Mouse (Mus musculus): ENCODE results near the gene 1700025G04Rik.

Gene 1700025G04Rik

DNA sequence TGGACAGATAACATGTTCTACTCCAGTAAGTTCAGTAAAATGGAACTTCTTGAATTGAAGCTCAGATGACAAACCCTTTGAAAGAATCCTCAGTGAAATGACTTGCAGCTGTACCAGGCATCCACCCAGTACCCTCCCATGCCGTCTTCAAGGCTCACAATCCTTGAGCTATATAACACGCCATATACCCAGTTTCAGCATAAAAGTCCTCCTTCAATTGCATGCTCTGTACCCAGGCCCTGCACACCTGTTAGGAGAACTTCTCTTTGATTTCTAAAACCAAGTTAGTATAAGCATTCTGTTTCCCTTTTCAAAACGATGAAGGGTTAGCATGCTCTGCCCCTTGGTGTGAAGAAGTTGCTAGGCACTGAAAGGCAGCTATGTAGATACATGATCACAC lies 56.2 kb downstream of the 1700025G04Rik start:
- no peak for DNase-seq (ENCODE audit: low read depth in 2 of 2, low spot score in 2 of 2)

DNA sequence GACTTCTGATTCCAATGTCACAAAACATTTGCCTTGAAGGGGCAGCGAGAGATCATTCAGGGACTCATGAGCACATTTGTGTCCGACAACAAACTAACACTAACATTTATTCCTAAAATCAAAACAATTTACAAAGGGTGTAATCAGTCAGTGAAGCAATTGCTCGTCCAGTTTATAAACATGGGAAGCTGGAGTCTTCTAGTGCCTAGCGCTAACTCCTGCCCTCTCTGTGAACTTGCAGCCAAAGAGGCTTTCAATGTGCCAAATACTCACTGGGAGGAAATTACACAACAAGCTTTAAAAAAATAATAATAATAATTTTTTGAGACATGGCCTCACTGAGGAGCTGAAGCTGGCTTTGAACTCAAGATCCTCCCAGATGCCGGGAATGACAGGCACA lies 57.8 kb downstream of the 1700025G04Rik start:
- DNase-seq (ENCODE audit: low read depth in 2 of 2, low spot score in 2 of 2), result no peak

DNA sequence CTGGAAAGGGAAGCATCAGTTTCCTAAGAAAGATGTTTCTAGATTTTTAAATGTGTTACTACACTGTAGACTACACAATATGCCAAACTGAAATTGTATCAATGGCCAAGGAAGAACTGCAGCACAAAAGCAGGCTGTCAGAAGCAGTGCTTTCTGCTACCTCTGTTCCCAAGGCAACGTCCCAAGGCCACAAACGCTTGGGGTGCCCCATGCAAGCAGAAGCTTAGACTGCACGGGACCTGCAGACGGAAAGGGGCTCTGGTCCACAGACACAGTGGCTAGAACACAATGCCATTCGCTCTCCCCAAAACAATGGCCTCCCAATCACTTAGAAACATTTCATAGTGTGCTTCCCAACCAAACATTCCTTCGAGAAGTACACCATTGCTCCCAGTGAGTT lies 59.4 kb downstream of the 1700025G04Rik start:
- DNase-seq (ENCODE audit: low read depth in 2 of 2, low spot score in 2 of 2), result no peak

DNA sequence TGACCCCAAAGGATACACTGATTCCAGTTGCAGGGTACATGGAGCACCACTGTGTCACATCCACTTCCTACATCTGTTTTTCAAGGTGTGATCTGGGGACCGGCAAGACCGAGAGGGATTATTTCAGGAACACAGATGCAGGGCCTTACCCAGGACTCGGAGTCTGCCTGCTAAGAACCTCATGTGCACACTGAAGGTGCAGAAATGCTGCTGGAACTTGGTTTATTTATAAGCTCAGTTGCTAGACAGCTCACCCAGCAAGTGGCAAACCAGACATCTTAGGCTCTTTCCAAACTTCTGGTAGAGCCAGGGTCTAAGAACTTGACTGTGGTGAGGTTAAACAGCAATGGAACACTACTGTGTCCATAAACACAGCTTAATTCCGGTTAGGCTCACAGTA lies 61.2 kb downstream of the 1700025G04Rik start:
- no peak for DNase-seq (ENCODE audit: low read depth in 2 of 2, low spot score in 2 of 2)

DNA sequence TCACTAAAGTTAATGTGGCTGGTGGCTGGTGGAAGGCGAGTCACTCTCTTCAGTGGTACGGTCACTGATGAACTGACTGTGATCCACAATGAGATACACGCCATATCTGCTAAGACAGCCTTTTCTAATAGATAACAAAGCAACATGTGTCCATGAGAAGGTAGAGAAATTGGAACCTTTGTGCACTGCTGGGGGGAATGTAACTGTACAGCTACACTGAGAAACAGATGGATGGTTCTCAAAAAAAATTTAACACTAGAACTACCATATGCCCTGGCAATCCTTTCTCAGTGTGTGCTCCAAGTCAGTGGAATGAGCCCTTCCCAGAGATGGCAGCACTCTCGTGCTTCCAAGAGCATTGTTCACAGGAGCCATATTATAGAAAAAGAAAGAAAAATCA lies 63.2 kb downstream of the 1700025G04Rik start:
- DNase-seq (ENCODE audit: low read depth in 2 of 2, low spot score in 2 of 2), result no peak

DNA sequence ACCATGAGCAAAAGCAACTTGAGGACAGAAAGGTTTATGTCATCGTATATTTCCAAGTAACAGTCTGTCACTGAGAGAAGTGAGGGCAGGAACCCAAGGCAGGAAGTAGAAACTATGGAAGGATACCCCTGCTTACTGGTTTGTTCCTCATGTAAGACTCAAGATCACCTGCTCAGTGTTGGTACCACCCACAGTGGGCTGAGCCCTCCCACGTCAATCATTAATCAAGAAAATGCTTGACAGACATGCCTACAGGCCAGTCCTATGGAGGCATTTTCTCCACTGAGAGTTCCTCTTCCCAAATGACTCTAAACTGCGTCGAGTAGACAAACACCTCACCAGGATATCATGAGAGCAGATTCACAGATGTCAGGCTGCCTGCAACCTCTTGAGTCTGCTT lies 64.6 kb downstream of the 1700025G04Rik start:
- DNase-seq (ENCODE audit: low read depth in 2 of 2, low spot score in 2 of 2), result no peak

DNA sequence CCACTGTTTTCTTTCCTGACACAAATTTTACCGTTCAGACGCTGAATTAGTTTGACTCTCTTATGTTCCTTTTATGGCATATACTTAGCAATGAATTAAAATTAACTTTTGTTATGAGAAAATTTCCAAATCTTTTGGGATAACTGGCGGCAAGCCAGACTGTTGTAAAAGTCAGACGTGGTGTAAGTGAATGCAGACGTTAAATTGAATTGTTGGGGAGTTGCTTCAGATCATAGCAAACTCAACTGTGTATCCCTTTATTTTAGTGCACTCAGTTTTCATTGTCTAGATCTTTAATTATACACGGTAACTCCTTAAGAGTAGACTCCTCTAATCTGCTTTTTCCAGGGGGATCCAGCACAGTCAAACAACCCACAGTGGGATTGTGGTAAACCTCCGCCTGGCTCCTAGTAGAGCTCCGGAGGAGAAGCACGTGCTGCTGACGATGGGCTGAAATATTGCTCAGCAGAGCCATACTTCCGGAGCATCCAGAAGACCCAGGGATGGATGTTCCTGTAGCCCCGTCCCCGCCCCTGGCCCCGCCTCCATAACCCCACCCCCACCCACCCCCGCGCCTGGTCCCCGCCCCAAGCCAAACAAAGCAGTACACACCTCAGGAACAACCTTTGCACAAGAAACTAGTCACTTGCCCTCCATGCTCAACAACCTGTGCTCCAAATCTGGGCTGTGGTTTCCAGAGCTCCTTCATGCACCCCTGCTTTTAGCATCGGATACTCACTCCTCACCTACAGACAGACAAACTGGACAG lies 65.7 kb downstream of the 1700025G04Rik start:
- no peak for DNase-seq (ENCODE audit: low read depth in 2 of 2, low spot score in 2 of 2)

DNA sequence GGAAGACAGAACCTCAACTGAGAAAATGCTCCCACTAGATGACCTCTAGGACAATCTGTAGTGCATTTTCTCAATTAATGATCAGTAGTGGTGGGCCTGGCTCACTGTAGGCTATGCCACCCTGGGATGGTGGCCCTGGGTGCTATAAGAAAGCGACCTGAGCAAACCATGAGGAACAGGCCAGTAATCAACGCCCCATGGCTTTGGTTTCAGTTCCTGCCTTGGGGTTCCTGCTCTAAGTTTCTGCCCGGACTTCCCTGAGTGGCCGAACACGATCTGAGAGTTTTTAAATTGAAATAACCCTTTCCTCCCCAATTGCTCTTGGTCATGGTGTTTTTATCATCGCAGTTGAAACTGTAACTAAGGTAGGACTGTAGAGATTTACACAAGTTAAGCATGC lies 69.1 kb downstream of the 1700025G04Rik start:
- DNase-seq (ENCODE audit: low read depth in 2 of 2, low spot score in 2 of 2), result no peak

DNA sequence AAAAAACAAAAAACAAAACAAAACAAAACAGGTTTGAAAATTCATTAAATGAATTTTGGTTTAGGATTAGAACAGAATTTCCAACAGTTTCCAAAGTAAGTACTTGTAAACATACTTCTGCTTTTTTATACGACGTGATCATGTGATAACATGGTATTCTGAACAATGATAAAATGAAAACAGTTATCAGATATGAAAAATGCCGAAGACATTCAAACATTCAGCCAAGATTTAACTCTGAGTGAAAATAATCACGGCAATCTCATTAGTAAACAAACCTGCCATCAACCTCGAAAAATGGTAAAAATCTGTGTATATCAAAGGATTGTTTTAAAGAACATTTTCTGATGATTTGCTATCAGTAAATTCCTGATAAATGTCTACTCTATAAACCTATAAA lies 69.9 kb downstream of the 1700025G04Rik start:
- no peak for DNase-seq (ENCODE audit: low read depth in 2 of 2, low spot score in 2 of 2)

DNA sequence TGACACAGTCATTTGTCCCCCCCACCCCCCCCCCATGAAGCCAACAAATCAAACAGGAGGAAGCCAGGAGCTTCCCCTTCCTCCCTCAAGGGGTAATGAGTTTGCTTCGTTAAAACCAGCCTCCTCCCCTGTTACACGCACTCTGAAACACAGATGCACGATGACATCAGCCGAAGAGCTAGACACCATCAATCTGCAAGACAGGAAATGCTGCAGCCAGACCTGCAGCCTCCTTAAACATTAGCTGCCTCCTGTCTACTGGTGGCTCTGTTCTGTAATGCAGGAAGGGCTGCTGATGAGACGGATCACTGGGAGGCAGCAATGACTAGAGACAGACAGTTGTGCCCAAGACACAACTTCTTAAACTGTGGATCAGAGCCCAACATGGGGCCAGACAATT lies 70.7 kb downstream of the 1700025G04Rik start:
- peak; percentile 14 to 17 for DNase-seq (ENCODE audit: low read depth in 2 of 2, low spot score in 2 of 2)

DNA sequence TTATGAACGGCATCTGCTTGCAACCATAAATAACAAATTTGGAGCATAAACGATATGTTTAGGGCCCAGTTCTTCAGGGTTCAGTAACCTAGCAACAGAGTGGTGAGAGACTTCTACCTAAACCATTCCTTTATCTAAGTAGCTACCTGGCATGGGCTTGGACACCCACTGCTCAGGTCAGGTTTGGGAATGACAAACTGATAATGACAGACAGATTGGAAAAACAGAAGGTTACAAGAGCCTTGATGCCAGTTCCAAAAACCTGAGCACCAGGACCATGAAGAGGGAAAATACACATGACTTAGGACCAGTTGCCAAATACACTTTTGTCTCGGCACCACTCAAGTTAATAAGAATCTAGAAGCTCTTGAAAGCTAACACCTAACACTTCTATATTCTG lies 71.6 kb downstream of the 1700025G04Rik start:
- DNase-seq (ENCODE audit: low read depth in 2 of 2, low spot score in 2 of 2), result no peak

DNA sequence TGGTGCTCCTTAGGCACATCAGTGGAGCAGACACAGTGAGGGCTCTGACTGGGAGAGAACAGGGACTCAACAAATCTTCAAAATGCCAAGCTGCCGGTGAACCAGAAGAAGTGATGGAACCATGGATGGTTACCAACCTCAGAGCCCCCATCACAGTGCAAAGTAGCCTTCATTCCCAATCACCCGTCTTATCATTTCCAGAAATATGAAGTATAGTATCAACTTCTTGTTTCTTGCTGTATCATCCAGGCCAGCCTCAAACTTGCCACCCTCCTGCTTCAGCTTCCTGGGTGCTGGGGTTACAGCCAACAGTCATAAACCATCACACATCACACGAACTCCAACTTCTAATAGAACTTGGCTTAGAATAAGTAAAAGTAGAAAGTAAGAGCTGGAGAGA lies 73.3 kb downstream of the 1700025G04Rik start:
- no peak for DNase-seq (ENCODE audit: low read depth in 2 of 2, low spot score in 2 of 2)

DNA sequence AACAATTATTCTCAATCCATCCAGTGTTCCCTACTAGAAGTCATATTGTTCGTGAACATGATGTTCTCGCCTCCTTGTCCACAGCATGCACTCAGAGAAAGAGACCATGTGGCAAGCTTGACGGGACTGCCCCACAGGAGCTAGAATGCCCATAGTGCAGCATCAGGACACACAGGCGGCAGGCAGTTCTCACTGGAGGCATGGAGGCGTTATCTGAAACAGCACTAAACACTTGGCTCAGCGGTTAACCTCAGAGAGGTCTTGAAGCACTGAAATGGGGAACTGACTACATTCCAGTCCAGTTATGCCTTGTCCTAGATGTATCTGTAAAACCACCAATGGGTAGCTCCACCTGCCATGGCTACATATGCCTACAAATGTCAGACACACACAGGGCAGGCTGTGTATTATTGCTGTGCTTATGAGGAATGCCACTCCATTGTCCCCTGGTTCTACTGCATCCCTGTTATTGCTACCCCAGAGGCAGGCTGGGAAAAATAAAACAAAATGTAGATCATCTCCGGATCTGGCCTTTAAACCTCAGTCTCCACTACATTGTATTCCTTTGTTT lies 74.3 kb downstream of the 1700025G04Rik start:
- DNase-seq (ENCODE audit: low read depth in 2 of 2, low spot score in 2 of 2), result no peak

DNA sequence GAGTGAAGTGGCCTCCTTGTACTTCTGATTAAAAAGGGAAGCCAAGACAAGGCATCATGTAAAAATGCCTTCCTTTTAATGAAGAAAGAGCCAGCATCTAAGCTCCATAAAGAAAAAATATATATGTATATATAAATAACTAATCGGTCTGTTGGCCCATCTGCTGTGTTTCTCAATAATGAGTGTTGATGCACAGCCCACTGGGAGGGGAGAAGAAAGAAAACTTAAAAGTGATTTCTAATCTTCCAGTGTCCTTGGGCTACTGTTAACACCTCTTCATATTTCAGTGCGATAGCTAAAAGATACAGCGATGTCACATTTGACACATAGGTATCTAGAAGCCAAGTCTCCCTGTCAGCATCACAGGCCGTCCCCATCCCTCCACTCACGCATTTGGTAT lies 78.2 kb downstream of the 1700025G04Rik start:
- no peak for DNase-seq (ENCODE audit: low read depth in 2 of 2, low spot score in 2 of 2)

DNA sequence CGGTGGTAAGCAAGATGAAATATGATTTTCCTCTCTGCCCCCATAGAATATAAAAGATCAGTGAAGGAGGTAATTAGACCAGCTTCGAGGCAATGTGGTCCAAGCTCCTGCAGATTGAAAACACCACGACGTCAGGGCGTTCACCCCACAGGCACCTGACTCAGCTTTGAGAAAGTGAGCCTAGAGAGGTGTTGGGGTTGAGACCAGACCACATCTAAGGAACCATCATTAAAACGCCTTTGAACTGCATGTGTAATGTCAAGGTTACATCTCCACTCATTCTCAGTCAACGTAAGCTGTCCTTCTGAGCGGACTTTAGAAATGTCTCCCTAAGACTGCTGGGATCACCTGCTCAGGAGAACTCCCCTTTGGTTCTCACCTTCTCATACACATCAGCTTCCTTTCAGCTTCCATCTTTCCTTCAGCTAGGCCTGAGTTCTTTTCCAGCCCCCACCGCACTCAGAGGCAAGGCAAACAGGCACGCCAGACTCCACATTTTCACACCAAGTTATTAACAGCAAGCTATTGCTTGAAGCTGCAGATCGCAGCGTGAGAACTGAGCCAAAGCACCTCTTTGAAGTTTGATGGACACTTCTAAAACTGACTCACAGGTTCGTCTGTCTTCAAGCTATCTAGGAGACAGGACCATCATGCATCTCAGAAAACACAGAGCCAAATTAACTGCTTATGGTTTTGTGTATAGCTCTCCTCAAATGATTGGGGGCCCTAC lies 79.5 kb downstream of the 1700025G04Rik start:
- peak; percentile 44 to 64 for DNase-seq (ENCODE audit: low read depth in 2 of 2, low spot score in 2 of 2)

DNA sequence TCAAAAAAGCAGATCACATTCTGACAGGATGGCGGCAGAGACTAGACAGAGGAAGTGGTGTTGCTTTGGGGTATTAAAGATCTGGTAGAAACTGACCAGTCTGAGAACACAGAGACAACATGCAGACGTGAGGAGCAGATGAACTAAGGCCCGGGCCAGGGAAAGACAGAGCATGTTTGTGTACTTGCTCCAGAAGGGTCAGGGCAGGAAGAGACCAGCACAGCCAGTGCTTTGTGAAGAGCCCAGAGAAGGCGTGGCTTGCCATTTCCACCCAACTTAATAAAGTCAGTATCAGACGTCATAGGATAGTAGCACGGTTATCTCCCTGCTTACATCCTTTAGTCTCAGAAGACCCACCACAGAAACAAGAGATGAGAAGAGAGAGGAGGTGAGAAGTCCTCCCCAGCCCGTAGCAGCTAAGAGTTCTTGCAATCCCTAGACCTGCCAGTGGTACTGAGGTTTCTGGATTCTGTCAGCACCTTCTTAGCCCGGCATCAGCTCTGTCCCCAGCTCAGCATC lies 81.4 kb downstream of the 1700025G04Rik start:
- peak; percentile 48 to 56 for DNase-seq (ENCODE audit: low read depth in 2 of 2, low spot score in 2 of 2)

DNA sequence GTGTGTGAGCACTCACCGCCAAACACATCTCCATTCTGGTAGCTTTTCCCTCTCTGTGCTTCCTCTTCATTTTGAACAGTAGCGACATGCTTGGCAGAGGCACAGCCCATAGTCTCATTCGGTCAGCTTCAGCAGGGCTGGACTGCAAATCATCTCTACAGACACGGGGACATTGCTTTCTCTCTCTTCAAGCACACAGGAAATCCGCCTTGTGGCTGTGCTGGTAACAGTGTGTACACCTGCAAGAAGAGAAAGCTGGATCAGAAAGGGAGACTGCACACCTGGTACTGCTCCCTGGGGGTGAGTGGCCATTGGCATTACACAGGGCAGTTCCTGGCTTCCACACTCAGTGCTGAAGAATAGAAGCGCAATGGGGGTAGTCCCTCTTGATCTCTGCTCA lies 83.4 kb downstream of the 1700025G04Rik start:
- DNase-seq (ENCODE audit: low read depth in 2 of 2, low spot score in 2 of 2), result no peak

DNA sequence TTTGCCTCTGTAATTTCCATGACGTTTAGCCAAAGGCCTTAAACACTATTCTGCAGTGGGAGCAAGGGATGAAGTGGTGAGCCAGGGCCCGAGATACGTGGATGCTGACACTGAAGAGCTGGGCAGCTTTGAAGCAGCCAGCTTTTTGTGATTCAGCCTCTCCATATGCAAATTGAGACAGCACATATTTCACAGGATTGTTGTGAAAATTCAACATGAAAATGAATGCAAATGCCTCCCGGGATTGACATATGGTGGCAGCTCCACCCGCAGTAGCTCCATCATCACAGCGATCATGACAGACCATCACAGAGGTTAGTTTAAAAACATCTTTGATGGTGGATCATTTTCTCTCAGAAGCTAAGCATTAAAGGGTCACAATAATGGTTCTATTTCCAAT lies 85.4 kb downstream of the 1700025G04Rik start:
- DNase-seq (ENCODE audit: low read depth in 2 of 2, low spot score in 2 of 2), result no peak

DNA sequence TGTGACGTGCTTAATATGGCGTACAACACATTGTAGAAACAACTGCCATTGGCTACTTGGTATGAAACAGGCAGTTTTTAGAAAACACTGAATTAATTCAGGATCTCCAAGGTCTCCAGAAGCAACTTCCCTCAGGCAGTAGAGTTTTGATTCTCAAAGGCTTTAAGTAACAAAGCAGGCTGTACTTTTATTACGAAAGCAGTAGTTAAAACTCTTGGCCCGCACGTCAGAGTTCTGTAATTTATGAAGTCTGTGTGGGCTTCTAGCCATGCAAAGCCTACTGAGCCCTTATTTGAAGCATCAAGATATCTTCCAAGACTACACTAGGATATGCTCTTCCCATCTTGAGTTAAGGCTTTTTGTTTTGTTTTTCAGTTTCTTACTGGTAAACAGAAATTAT lies 89.5 kb downstream of the 1700025G04Rik start:
- DNase-seq (ENCODE audit: low read depth in 2 of 2, low spot score in 2 of 2), result no peak

DNA sequence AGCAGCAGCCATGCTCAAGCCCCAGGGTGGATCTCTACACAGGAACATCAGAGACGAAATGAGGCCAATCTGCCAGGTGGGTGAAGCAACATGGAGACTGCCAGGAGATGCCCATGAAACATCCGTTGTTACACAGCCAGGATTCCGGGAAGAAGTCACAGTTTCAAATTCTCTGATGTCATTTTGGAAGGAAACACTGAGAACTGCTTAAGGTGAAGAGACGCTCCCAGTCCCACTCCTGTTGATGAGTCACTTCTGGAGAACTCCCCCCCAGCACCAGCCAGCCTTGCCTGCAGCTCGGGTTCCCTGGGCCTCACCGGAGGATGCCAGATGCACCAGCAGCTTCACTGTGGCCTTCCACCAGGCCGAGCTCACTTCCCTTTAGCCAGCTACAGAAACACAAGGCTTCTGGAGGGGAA lies 90.5 kb downstream of the 1700025G04Rik start:
- DNase-seq (ENCODE audit: low read depth in 2 of 2, low spot score in 2 of 2), result no peak

DNA sequence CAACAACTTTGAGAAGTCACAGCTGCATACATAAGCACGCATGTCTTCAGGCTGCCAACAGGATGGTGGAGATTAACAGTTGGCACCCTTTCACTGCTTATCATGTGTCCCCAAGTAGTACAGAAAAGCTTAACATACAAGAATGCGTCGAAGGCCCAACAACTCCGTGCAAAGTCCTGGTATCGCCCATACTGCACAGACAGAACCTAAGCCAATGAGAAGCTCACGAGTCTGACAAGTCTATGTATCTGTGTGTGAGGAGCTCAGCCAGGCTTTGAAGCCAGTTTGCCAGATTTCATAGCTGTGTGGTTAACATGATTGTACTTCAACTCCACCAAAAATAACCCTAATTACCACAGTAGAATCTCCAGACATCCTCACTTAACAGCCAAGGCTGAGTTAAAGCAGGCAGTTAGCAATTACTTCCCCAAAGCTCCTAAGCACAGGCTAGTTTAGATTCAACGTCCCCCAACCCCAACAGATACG lies 91.2 kb downstream of the 1700025G04Rik start:
- DNase-seq (ENCODE audit: low read depth in 2 of 2, low spot score in 2 of 2), result no peak

DNA sequence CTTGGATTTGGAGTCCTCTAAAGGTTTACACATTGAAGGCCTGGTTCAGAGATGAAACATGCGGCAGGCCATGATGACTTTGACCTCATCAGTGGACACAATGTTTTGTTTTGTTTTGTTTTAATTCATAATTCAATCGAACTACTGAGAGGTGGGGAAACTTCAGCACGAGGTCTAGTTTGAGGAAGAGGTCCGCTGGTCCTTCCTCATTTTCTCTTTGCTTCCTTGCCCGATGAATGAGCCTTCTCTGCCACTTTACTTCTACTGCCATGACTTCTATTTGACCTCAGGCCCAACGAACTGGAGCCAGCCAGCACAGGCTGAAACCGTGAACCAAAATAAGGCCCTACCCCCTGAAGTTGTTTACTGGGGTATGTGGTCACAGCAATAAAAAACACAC lies 92.3 kb downstream of the 1700025G04Rik start:
- DNase-seq (ENCODE audit: low read depth in 2 of 2, low spot score in 2 of 2), result no peak
